Mouse (Mus musculus) 3134 (cell line): ENCODE measurements at regions not wholly inside any gene's neighbourhood (a gene's known extent, or its start where the extent isn't known, plus 50 kb on each side); places are given as distances from the start of the nearest gene placed in this dataset.

ENCODE experiments used
- DNase-seq: peaks from one replicate; pipeline ENCODE4 v3.0.0-alpha.2; 2011; ENCODE audit warnings: low spot score; ENCODE audit not compliant: insufficient read length; ENCODE audit errors: extremely low read depth

- DNase-seq = no peak
Measured at GRCm38 (mm10) chr17:15197361-15197760, 156.0 kb upstream of the Gm3448 start.

DNA sequence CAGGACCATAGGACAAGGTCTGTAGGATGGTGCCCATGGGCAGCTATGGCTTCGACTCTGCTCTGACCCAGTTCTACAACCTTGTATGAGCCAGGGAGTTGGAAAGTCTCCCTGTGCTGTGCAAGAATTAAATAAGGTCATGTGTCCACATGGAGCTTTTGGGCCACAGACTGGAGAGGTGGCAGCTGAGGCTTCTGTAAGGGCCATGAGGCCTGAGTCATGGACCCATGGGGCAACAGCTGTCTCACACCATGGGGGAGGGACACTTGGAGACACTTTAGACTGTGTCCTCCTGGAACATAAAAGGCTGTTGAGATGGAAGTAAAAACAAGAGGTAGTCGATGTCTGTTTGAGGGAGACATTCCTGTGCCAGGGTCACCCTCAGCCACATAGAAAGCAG lies 154.5 kb upstream of the Gm3448 start:
- no peak for DNase-seq

GRCm38 (mm10) chr17:15194894-15195461 lies 153.6 kb upstream of the Gm3448 start:
- no peak for DNase-seq

GRCm38 (mm10) chr17:15193831-15194230 lies 152.5 kb upstream of the Gm3448 start:
- DNase-seq = no peak

DNA sequence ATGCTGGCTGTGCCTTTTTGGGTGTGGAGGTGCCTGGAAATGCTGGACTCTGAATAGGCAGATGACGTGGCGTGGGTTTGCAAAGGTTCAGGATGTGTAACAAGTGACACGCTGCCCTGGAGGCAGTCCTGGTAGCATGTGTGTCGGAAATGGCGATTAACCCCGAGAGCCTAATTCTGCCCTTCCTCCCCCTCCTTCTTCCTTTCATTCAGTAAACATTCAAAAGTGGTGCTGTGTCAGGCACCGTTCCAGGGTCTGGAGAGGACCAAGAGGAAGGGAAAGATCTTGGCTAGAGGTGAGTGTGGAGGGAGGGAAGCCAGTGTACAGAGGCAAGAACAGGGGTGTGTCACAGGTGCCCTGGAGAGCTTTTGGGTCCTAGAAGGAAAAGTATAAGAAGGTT lies 151.5 kb upstream of the Gm3448 start:
- no peak for DNase-seq

GRCm38 (mm10) chr17:15185217-15185616 lies 143.9 kb upstream of the Gm3448 start:
- no peak for DNase-seq

- DNase-seq = no peak
Measured at GRCm38 (mm10) chr17:15183800-15184199, 142.5 kb upstream of the Gm3448 start.

DNA sequence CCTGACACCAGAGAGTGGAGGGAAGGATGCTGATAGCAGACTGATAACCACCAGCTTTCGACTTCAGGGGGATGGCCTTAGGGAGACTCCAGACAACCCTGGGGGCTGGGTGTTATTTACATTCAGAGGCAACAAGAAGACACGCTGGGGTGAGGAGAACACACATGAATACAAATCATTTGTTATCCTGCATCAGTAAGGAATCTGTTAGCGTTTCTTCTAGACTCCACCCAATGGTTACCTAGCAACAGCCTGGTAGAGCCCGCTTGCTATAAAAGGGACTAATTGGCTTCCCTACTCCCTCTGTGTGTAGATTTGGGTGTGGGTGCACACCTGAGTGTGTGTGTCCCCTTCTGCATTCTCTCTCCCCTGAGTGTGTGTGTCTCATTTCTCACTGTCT lies 140.8 kb upstream of the Gm3448 start:
- DNase-seq = no peak

GRCm38 (mm10) chr17:15180223-15180860 lies 139.0 kb upstream of the Gm3448 start:
- DNase-seq = no peak

GRCm38 (mm10) chr17:15179411-15179951 lies 138.1 kb upstream of the Gm3448 start:
- no peak for DNase-seq

DNA sequence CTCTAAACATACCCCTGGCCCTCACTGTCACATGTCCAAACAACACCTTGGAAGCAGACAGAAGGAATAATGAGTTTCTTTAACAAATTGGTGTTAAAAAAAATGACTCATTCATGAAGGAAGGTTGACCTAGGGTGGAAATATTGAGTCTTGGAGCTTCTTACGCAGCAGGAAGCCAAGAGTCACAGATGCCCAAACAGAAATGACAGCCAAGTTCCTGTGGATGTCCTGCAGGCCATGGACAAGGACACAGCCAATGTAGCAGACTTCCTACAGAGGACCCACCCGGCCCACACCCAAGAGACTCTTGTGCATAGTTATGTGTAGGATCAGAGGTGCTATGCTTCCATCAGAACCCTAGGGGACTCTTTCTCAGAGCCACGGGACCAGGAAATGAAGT lies 136.1 kb upstream of the Gm3448 start:
- DNase-seq = no peak

DNA sequence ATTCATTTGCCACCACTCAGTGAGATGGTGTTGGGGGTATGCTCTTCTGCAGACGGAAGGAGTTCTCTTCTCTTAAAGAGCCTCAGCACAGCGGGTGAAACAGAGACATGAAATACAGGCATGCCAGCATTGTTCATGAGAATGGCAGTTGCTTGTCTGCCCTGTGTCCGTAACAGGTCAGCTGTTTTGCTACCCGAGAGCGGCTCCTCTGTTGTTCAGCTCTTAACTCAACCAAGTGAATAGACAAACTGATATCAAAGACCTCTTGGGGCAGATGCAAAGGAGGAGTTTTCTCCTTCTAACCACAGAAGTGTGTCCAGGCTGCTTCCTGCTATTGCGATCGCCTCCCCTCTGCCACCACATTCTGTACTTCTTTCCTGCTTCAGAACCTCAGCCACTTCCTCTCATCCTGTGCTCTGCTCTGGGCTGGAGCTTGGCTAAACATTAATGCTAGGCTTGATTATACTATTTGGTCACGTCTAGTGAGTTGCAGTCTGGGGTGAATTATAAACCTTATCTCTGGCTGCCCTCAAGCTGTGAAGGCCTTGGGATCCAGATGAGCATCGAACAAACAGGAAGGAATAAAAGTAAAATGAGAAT lies 133.1 kb upstream of the Gm3448 start:
- DNase-seq = no peak

DNA sequence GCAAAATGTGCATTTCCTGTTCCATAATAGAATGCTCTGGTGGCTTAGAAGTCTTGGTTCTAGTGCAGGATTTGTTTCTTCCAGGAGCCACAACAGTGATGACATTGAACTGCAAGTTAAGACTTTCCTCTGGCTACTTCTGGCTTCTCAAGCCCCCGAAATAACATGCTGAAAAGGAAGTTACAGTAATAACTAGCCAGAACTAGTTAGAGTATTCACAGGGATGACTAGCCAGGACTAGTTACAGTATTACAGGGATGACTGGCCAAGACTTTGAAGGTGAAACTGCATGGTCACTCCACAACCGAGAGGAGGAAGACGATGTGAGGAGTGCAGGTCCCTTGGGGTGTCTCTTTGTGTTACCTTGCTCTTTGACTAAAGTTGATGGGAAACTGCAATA lies 126.6 kb upstream of the Gm3448 start:
- no peak for DNase-seq

- no peak for DNase-seq
Measured at GRCm38 (mm10) chr17:15157693-15158333, 116.5 kb upstream of the Gm3448 start.

DNA sequence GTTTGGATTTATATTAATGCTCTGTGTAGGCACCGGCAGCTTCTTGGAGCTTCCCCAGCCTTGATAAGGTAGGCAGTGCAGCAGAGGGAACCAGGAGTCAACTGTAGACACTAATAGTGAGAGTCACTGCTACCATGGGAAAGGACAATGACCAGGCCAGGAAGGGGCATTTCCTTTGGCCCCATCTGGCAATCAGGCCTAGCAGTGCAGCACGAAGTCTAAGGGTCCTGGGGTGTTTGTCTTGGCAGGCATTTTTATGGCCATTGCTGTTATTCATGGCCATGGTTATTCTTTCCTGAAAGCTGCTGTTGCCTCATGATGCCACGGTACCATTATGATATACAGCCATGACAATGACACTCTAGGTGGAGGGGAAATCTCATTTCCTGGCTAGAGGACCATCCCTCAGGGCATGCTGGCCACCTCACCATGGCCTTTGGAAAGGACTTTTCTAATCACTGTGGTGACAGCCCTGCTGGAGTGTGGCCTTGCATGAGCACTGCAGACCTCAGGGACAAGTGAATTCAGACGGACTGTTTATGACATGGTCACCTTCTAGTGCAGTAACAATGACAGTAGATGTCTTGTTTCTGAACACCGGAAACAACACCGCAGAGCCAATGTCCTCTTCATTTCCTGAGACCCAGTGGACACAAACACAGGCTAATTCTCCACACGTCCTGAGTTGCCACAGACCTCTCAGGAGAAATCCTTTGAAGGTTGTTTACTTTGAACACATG lies 111.8 kb upstream of the Gm3448 start:
- DNase-seq = no peak

DNA sequence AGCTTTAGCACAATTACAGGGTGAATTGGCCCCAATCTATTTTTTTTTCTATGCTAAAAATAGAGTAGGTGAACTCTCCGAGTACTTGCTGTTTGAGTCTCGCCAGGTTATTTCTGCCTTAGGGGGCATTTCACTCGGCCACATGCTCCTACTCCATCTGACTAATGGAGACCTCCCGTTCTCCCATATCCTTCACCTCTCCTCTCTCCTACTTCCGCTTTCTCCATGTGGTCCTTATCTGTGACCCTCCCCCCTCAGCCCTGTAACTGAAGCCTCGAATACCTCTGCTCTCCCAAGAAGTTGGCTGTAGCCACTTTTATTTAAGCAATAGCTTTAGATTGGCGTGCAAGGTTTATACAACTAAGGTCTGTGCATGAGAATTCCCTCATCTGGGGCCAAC lies 111.1 kb upstream of the Gm3448 start:
- no peak for DNase-seq

DNA sequence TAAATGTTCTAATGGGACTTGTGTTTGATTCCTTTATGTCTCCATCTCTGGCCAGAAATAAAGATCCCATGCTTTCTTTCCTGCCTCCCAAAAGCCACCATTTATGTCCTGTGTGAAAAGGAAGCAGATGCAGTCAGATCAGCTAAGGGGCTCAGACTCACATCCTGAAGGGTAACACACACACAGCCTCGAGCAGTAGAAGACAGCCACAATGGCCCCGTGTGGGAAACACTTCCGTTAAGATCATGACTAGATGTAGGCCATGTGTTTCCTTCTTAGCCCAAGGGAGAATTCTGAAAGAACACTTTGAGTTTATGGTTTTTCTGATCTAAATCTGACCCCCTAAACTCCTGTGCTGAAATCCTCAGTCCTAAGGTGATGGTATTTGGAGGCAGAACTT lies 110.4 kb upstream of the Gm3448 start:
- DNase-seq = no peak

- DNase-seq = no peak
Measured at GRCm38 (mm10) chr17:15146607-15147006, 105.3 kb upstream of the Gm3448 start.

GRCm38 (mm10) chr17:15145191-15145968 lies 104.0 kb upstream of the Gm3448 start:
- DNase-seq = no peak

DNA sequence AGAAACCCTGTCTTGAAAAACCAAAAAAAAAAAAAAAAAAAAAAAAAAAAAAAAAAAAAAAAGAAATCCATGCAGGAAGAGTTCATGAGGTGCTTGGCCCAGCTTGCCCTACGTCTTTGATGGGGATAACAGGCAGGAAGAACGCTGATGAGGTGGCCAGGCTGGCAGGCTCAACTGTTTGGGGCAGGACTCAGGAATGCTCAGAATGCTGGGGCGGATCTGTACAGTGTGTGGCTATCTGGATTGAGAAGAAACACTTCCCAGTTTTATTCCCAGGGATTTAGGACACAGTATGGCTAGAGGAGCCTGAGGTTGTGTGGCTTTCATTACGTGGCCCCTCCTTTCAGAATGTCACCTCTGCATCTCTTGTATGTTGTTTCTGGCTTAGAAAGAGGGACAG lies 99.1 kb upstream of the Gm3448 start:
- peak; percentile 24 for DNase-seq
